Mouse (Mus musculus): Measurements from ENCODE around the gene Cyb5b.

The Cyb5b gene

GRCm38 (mm10) chr8:107132581-107133491 is 17.6 kb upstream of the Cyb5b start:
- DNase-seq, result no peak

DNA sequence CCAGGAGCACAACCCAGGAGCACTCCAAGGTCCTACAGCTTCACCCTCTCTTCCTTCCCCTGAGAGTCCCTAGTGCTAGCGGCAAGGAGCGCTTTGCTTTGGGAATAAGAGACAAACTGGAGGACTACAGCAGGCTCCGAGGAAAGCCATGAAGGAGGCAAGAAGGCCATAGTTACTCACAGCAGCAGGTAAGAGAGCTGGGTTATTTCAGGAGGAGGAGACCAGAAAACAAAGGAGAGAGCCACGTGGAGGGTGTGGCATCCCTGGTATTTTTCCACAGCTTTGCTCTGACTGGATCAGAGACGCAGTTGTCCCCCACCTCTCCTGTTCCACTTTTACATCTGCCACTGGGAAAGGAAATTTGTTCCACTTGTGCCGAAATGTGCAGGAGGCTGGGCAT is 16.6 kb upstream of the Cyb5b start:
- no peak for DNase-seq

GRCm38 (mm10) chr8:107136003-107136612 is 14.3 kb upstream of the Cyb5b start:
- no peak for DNase-seq

DNA sequence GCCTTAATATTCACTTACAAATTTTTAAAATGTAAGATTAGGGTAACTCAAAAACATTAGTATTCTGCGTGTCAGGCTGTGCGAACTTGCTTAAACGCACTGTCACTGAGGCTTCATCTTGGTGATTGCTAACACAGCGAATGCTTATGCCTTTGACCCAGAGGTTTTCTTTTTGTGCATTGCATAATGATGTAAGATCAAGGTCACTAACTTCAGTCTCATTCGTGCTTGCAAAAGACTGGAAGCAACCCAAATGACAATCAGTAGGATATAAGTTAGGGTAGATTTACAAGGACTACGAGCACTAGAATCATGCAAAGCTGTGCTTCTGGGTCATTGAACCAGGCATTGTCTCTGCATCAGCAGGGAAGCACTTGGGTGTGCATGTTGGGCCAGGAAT is 12.8 kb upstream of the Cyb5b start:
- DNase-seq, result no peak

DNA sequence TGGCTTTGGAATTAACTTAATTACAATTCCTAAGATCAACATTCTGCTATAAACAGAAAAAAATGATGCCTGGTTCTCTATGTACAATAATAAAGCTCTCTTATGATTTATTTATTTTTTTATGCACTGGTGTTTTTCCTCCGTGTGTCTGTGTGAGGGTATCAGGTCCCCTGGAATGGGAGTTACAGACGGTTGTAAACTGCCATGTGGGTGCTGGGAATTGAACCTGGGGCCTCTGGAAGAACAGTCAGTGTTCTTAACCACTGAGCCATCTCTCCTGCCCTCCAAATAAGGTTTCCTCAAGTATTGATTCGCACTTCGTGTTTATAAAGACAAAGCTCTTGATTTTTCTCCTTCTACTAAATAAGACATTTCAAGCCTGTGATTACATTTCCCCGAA is 12.1 kb upstream of the Cyb5b start:
- no peak for DNase-seq

DNA sequence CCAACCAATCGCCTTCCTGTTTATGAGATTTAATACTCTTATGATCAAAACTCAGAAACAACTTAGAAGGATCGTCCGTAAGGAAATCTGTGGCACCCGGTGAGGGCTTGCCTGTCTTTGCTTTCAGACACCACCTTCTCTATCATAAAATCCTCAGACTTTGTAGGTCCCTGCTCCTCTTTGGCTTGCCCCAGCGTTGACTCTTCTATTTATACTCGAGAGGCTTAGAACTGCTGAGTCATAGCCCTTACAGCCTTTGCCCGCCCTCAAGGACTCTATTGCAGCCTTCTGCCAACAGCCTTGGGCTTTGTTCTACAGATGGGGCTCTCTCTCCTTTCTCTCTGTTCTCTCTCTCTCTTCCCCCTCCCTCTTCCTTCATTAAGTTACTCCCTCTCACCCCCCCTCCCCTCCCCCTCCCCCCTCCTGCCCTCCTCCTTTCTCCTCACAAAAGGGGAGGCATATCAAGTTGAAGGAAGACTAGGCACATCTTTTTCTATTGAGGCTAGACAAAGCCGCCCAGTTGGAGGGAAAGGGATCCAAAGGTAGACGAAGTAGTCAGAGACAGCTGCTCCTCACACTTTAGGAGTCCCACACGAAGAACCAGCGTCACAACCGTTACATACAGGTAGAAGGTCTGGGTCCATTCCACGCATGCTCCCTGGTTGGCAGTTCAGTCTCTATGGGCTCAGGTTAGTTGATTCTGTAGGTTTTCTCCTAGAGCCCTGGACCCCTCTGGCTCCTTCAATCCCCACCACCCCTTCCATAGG is 10.6 kb upstream of the Cyb5b start:
- no peak for DNase-seq

DNA sequence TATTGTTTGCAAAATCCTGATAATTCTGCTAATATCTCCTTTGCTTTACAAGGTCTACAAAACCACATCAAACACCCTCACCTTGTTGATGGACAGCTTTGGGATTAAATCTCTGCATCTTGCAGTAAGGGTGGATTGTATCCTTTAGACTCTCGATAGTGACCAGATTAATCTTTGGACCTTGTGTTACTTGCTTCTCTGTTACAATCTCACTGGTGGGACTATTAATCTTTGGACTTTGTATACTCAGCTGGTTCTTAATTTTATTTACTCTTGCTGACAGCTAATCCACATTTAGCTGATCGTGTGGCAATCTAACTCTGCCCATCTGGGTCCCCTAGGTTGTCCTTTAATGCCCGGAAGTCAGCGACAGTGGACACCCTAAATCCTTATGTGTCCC is 7.9 kb upstream of the Cyb5b start:
- DNase-seq, result no peak

DNA sequence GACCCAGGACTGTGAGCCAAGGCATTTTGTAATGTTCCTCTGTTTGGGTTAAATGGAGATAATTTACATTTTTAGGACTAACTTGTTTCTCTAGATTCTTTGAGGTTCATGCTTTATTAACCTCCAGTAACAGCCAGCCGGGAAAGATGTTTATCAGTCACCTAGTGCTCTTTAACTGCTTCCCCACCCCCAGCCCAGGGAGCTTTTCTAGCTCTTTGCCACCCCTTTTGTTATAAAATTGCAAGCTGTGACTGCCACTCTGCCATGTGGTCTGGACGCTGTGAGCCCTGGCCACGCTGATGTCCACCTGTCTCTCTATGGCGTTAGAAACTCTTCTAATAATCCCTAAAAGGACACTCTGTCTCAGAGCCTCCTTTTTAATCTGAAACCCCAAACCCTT is 6.9 kb upstream of the Cyb5b start:
- peak; percentile 34 for DNase-seq

DNA sequence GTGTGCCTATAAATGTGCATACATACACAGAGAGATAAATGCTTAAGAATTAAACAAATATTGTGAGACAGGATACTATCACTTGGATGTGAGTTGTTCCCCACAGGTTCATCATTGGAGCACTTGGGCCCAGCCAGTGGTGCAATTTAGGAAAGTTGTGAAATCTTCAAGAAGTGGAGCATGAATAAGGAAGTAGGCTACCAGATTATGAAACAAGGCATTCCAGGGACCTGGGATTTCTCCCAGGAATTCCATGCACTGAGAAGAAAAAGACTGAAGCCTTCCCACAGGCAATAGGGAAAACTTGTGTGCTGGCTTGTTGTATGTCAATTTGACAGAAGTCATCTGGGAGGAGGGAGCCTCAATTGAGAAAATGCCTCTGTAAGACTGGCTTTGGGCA is 4.3 kb upstream of the Cyb5b start:
- no peak for DNase-seq

- DNase-seq, result no peak
Measured at GRCm38 (mm10) chr8:107148802-107149201, 1.6 kb upstream of the Cyb5b start.

- DNase-seq, result no peak
Measured at GRCm38 (mm10) chr8:107150057-107150403, 410 bp upstream of the Cyb5b start.

DNA sequence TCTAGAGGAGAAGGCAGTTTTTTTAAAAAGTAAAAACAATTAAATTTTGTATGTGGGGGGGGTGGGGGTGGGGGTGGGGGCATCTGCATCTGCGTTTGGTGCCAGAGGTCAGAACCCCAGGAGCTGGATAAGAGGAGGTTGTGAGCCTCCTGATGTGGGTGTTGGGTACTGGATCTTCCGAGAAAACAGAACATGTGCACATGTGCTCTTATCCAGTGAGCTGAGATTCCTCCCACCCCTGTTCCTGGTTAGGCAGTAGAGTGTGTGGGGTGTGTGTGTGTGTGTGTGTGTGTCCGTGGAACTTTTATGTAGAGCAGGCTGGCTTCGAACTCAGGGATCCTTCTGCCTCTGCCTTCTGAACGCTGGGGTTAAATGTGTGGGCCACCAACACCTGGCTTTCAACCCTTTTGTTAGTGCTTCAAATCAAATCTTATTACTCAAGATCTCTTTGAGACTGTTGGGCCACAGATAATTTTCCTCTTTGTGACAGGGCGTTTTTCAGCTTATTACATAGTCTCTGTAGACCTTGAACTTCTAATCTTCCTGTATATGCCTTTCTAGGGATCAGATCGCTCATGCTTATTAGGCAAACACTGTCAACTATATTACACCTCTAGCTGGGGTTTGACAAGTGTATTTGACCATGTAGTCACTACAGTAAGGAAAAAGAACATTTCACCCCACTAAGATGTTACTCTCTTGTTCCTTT is 926 bp downstream of the Cyb5b start:
- no peak for DNase-seq

GRCm38 (mm10) chr8:107153326-107154210 is 3.1 kb downstream of the Cyb5b start:
- no peak for DNase-seq

GRCm38 (mm10) chr8:107156816-107157215 is 6.4 kb downstream of the Cyb5b start:
- DNase-seq, result no peak

DNA sequence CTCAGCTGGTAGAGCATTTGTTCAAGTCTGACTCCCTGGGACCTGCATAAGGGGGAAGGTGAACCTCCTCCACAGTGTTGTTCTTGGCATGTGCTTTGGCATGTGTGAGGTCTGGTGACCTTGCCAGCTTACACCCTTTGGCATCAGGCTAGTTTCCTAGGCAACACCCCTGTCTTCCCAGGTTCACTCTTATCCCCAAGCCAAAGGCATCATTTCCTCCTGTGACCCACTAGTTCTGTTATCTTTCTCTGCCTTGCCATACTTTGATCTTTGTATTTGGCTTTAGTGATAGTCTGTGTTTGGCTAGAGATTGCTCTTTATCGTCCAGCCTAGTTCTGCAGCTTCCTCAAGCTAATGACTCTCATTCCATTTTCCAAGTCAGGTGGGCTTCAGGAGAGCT is 7.4 kb downstream of the Cyb5b start:
- peak; percentile 27 for DNase-seq

DNA sequence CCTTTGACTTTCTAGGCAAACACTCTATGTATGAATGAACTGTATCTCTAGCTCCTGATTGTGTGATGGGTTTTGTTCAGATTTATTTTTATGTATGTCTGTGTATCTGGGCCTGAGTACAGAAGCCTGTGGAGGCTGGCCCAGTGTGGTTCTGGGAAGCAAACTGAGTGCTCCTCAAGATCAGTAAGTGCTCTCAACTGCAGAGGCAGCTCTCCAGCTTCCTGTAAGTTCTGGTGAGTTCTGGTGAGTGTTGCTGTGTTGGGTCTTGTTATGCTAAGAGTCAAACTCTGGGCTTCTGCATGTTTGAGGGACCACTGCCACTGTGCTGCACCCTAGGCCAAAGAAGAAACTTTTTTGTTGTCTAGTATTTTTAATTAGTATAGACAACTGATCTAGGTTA is 8.4 kb downstream of the Cyb5b start:
- no peak for DNase-seq

GRCm38 (mm10) chr8:107164251-107164773 is 13.9 kb downstream of the Cyb5b start:
- DNase-seq, result no peak

GRCm38 (mm10) chr8:107165745-107166144 is 15.3 kb downstream of the Cyb5b start:
- DNase-seq, result no peak

GRCm38 (mm10) chr8:107167848-107168247 is 17.4 kb downstream of the Cyb5b start:
- no peak for DNase-seq

DNA sequence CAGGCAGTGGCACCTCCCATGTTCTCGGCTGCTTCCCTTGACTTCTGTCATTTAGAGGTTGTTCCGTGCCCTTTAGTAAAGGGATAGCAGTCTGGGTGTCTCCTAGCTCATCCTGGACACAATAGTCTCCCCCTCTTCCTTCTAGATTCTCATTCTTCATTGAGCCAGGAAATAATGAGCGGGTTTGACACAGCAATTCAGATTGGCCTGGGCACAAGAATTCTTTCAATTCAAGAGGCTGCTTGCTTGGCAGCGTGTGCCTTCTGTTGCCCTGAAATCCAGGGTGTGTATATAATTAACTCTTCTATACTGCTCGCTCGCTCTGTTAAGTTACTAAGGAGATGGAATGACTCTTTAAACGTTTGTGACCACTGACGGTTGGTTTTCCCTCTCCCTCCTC is 21.7 kb downstream of the Cyb5b start:
- DNase-seq, result no peak

DNA sequence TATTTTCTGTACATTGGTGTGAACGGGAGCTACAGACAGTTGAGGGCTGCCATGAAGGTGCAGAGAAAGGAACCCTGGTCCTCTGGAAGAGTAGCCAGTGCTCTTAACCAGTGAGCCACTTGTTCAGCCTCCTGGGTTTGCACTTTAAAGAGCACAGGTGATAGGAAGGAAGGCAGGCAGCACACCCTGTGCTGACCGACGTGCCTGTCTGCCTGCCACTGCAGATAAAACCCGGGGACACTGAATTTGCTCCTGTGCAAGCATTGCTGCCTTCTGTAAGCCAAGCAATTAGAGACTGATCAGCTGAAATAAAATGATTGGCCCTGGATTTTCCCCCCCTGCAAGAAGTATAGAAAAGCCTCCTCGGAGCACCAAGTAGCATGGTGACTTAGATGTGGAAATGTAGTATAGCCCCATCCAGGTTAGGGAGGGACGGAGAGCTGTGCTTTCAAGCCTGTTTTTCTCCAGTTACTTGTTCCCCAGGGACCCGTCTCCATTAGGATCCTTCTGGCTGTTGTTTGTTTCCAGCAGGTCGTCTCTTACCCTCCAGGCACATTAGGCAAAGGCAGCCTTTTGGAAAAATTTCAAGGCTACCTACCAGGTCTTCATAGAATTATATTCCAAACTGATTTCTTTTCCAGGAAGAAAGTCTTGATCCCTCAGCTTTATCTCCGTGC is 22.7 kb downstream of the Cyb5b start:
- DNase-seq, result no peak

Data from cerebellum, adult 9-11 months (tissue).